Mouse (Mus musculus): ENCODE data around the gene Tmem177. TPM values are rescaled to one million over a fixed set of nuclear protein-coding genes. Genes with fewer than 3 reads are reported as not detected.

Tmem177 gene
- polyA plus RNA-seq, 1 experiment from 2014 or later: 6.3 TPM

DNA sequence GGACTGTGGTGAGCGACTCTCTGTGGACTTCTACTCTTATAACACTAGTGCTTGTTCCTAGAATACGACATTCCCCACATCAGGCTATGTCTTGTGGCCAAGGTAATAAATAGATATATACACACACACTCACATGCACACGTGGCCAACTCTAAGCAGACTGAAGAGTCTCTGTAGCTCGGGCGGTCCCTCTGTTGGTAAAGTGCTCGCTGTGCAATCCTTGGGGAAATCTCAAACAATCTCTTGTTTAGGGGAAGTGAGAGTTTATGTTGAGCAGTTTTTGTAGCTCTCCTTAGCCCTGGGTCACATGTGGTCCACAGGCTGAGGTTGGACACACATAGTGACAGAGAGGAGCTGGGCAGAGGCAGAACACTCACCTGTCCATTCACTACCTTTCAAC lies 20.1 kb downstream of the Tmem177 start:
- Histone ChIP-seq H3K4me2 (ENCODE audit: low read length) (no peak overlapping the region), H3K9me3 (replicated peaks; ENCODE audit: low read length) (no peaks in the 10 kb centered on the region), H3K27me3 (ENCODE audit: insufficient read depth, low read length) (no peaks in the 10 kb centered on the region), H3K36me3 (ENCODE audit: insufficient read depth, low read length) (no peaks in the 10 kb centered on the region), H3K4me1 (replicated peaks; ENCODE audit: insufficient read depth, low read length) (no peaks in the 10 kb centered on the region), H3K9ac (ENCODE audit: low read depth, low read length) (no peak overlapping the region), H3K27ac (no peak overlapping the region), H3K4me3 (replicated peaks; ENCODE audit: low read depth, low read length) (no peak overlapping the region)
- peak; percentile 24; the same call in 1 of the 2 replicates for TF ChIP-seq CTCF (IDR thresholded peaks at IDR 0.05; ENCODE audit: low read depth)
- DNase-seq (ENCODE audit: low spot score) (no peak), ATAC-seq (replicated peaks; ENCODE audit: low FRiP score, low read depth) (no peak)
- WGBS: 75% methylated on average over 6 of the region's 6 CpGs

- Histone ChIP-seq H3K36me3 (ENCODE audit: insufficient read depth, low read length) (no peaks in the 10 kb centered on the region), H3K4me1 (replicated peaks; ENCODE audit: insufficient read depth, low read length) (no peaks in the 10 kb centered on the region)
These were observed 21.1 kb downstream of the Tmem177 start for GRCm38 (mm10) chr1:119891865-119892264.

DNA sequence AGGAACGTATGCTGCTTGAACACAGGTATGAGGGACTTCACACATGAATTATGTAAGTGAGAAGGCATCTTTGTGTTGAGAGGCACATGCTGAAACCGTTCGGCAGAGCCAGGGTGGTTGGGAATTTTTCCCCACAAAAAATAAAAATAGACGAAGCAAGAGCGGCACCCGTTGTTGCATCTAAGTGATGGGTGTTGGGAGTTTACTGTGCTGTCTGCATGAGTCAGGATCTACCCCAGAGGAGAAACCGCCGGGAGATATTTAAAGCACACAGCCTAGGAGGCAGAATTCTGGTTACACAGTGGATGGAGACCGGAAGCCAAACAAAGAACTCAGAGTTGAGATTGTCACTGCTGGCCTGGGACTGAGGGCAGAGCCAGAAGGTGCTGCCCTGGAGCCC lies 21.9 kb downstream of the Tmem177 start:
- Histone ChIP-seq H3K9ac (ENCODE audit: low read depth, low read length) (no peak overlapping the region), H3K27ac (no peak overlapping the region), H3K36me3 (ENCODE audit: insufficient read depth, low read length) (no peaks in the 10 kb centered on the region), H3K9me3 (replicated peaks; ENCODE audit: low read length) (no peaks in the 10 kb centered on the region), H3K27me3 (ENCODE audit: insufficient read depth, low read length) (no peaks in the 10 kb centered on the region), H3K4me1 (replicated peaks; ENCODE audit: insufficient read depth, low read length) (no peaks in the 10 kb centered on the region), H3K4me3 (replicated peaks; ENCODE audit: low read depth, low read length) (no peak overlapping the region), H3K4me2 (ENCODE audit: low read length) (no peak overlapping the region)
- DNase-seq (ENCODE audit: low spot score) (no peak), ATAC-seq (replicated peaks; ENCODE audit: low FRiP score, low read depth) (no peak)
- no peak for TF ChIP-seq CTCF (IDR thresholded peaks at IDR 0.05; ENCODE audit: low read depth)
- WGBS: 88% methylated on average over 9 of the region's 9 CpGs

More at GRCm38 (mm10) chr1:119891865-119892264, 21.1 kb downstream of the Tmem177 start:
- no peak for TF ChIP-seq CTCF (IDR thresholded peaks at IDR 0.05; ENCODE audit: low read depth)
- no peak overlapping the region for H3K27ac ChIP-seq
- H3K9me3 ChIP-seq (replicated peaks; ENCODE audit: low read length): no peaks in the 10 kb centered on the region
- no peak overlapping the region for H3K9ac ChIP-seq (ENCODE audit: low read depth, low read length)
- no peak overlapping the region for H3K4me2 ChIP-seq (ENCODE audit: low read length)
- DNase-seq (ENCODE audit: low spot score): no peak
- no peaks in the 10 kb centered on the region for H3K27me3 ChIP-seq (ENCODE audit: insufficient read depth, low read length)
- no peak overlapping the region for H3K4me3 ChIP-seq (replicated peaks; ENCODE audit: low read depth, low read length)
- 74% methylated on average over 4 of the region's 4 CpGs for WGBS
- no peak for ATAC-seq (replicated peaks; ENCODE audit: low FRiP score, low read depth)

- no peak for TF ChIP-seq CTCF (IDR thresholded peaks at IDR 0.05; ENCODE audit: low read depth)
- Histone ChIP-seq H3K9ac (ENCODE audit: low read depth, low read length) (no peak overlapping the region), H3K4me1 (replicated peaks; ENCODE audit: insufficient read depth, low read length) (no peaks in the 10 kb centered on the region), H3K4me3 (replicated peaks; ENCODE audit: low read depth, low read length) (no peak overlapping the region), H3K27me3 (ENCODE audit: insufficient read depth, low read length) (no peaks in the 10 kb centered on the region), H3K9me3 (replicated peaks; ENCODE audit: low read length) (no peaks in the 10 kb centered on the region), H3K27ac (no peak overlapping the region), H3K4me2 (ENCODE audit: low read length) (no peak overlapping the region), H3K36me3 (ENCODE audit: insufficient read depth, low read length) (no peaks in the 10 kb centered on the region)
- WGBS: 77% methylated on average over 16 of the region's 16 CpGs
- no peak for ATAC-seq (replicated peaks; ENCODE audit: low FRiP score, low read depth)
- DNase-seq (ENCODE audit: low spot score): no peak
These were observed 23.7 kb downstream of the Tmem177 start for GRCm38 (mm10) chr1:119889347-119889746.

DNA sequence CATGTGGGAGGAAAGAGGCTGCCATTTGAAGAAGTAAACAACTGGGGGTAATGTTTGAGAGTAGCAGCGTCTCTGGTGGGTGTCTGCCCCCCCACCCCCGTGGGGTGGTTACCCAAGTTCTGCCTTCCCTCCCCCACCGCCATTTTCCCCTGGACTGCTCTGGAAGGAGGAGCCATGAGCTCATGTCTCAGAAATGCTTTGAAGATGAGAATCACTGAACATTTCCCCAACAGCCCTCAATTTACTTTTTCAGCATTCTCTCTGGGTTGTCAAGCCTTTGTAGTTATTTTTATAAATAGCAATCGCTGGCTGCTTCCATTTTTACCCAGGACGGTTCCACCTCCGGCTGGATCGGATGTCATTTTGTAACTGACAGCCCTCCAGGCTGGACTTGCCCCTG lies 26.7 kb downstream of the Tmem177 start:
- H3K9me3 ChIP-seq (replicated peaks; ENCODE audit: low read length): no peaks in the 10 kb centered on the region
- no peak overlapping the region for H3K4me2 ChIP-seq (ENCODE audit: low read length)
- ATAC-seq (replicated peaks; ENCODE audit: low FRiP score, low read depth) (no peak), DNase-seq (ENCODE audit: low spot score) (peak; percentile 27)
- H3K27ac ChIP-seq: no peak overlapping the region
- H3K4me1 ChIP-seq (replicated peaks; ENCODE audit: insufficient read depth, low read length): no peaks in the 10 kb centered on the region
- WGBS: 41% methylated on average over 7 of the region's 7 CpGs
- no peaks in the 10 kb centered on the region for H3K36me3 ChIP-seq (ENCODE audit: insufficient read depth, low read length)
- H3K4me3 ChIP-seq (replicated peaks; ENCODE audit: low read depth, low read length): no peak overlapping the region
- no peak overlapping the region for H3K9ac ChIP-seq (ENCODE audit: low read depth, low read length)
- H3K27me3 ChIP-seq (ENCODE audit: insufficient read depth, low read length): no peaks in the 10 kb centered on the region
- TF ChIP-seq CTCF (IDR thresholded peaks at IDR 0.05; ENCODE audit: low read depth): no peak

DNA sequence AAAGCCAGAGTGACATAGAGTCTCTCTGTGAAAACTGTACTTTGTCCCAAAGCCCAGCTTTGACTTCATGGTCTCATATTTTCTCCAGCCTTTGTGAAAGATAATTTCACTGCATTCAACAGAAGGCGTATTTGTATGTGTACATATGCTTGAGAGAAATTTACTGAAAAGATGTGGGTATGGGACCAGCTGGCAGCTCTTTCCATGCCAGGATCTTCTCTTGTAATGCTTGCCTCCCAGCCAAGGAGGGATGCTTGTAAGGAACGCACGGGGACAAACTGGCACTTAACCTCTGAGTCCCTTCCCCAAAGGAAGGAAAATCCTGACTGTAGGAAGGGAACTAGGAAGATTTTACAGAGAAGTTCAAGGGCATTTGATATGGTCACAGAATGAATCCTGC lies 28.7 kb downstream of the Tmem177 start:
- Histone ChIP-seq H3K4me1 (replicated peaks; ENCODE audit: insufficient read depth, low read length) (no peaks in the 10 kb centered on the region), H3K9me3 (replicated peaks; ENCODE audit: low read length) (no peaks in the 10 kb centered on the region), H3K27me3 (ENCODE audit: insufficient read depth, low read length) (no peaks in the 10 kb centered on the region), H3K4me2 (ENCODE audit: low read length) (no peak overlapping the region), H3K4me3 (replicated peaks; ENCODE audit: low read depth, low read length) (no peak overlapping the region), H3K36me3 (ENCODE audit: insufficient read depth, low read length) (no peaks in the 10 kb centered on the region), H3K27ac (no peak overlapping the region), H3K9ac (ENCODE audit: low read depth, low read length) (no peak overlapping the region)
- no peak for TF ChIP-seq CTCF (IDR thresholded peaks at IDR 0.05; ENCODE audit: low read depth)
- WGBS: 74% methylated on average over 3 of the region's 3 CpGs
- no peak for DNase-seq (ENCODE audit: low spot score)
- ATAC-seq (replicated peaks; ENCODE audit: low FRiP score, low read depth): no peak

- Histone ChIP-seq H3K27ac (no peak overlapping the region), H3K27me3 (ENCODE audit: insufficient read depth, low read length) (no peaks in the 10 kb centered on the region), H3K4me3 (replicated peaks; ENCODE audit: low read depth, low read length) (no peak overlapping the region), H3K9me3 (replicated peaks; ENCODE audit: low read length) (no peaks in the 10 kb centered on the region), H3K9ac (ENCODE audit: low read depth, low read length) (no peak overlapping the region), H3K4me2 (ENCODE audit: low read length) (no peak overlapping the region), H3K36me3 (ENCODE audit: insufficient read depth, low read length) (no peaks in the 10 kb centered on the region), H3K4me1 (replicated peaks; ENCODE audit: insufficient read depth, low read length) (no peaks in the 10 kb centered on the region)
- WGBS: 82% methylated on average over 7 of the region's 7 CpGs
- ATAC-seq (replicated peaks; ENCODE audit: low FRiP score, low read depth): no peak
- DNase-seq (ENCODE audit: low spot score): no peak
- no peak for TF ChIP-seq CTCF (IDR thresholded peaks at IDR 0.05; ENCODE audit: low read depth)
These were observed 34.1 kb downstream of the Tmem177 start for GRCm38 (mm10) chr1:119878909-119879308.

Measured in kidney, postnatal 0 days (tissue).